ENCODE assay signal across 25 mouse cellular contexts in the genomic region with DNA sequence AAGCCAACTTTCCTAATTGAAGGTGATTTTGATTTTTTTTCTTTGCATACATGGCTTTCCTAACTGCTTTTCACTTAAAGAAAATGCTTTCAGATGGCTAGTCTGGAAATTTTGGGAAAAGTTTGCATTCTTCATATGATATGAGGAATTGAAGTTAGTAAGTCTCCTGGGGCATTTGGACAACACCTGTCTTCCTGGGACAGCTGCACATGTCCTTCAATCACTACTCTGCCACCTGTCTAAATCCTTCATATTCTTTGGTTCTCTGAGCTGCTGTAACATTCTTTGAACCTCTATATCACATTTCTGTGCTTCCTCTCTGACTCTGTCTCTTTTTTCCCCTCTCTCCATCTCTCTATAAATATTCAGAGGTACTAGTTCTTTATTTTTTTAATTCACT.
"Had no signal": no experiment of that assay in that cellular context is flagged by ENCODE, and none has a peak within 500 bp of the region (broad histone marks: within the 10 kb centered on the region; RNA-seq: fewer than 3 reads in every experiment).

No protein-coding gene starts in this region.

- H3K9me3 ChIP-seq: heart, embryonic 10.5 days; heart, embryonic 12.5 days; hindbrain, embryonic 10.5 days; hindbrain, embryonic 13.5 days; hindbrain, embryonic 15.5 days; kidney, embryonic 15.5 days; limb, embryonic 13.5 days; liver, embryonic 13.5 days had no signal

- H3K4me2 ChIP-seq: heart, embryonic 12.5 days; hindbrain, embryonic 13.5 days; hindbrain, embryonic 15.5 days; kidney, embryonic 15.5 days; limb, embryonic 13.5 days; liver, embryonic 11.5 days; liver, embryonic 13.5 days had no signal

- H3K36me3 ChIP-seq: heart, embryonic 10.5 days; heart, embryonic 12.5 days; hindbrain, embryonic 10.5 days; hindbrain, embryonic 13.5 days; hindbrain, embryonic 15.5 days; kidney, embryonic 15.5 days; limb, embryonic 13.5 days; liver, embryonic 13.5 days had no signal

- ATAC-seq: hindbrain, postnatal 0 days; intestine, embryonic 16.5 days had no signal

- H3K4me3 ChIP-seq: heart, embryonic 10.5 days; heart, embryonic 12.5 days; hindbrain, embryonic 10.5 days; hindbrain, embryonic 13.5 days; hindbrain, embryonic 15.5 days; kidney, embryonic 15.5 days; limb, embryonic 13.5 days; liver, embryonic 13.5 days had no signal

- H3K27ac ChIP-seq: heart, embryonic 10.5 days; hindbrain, embryonic 10.5 days; hindbrain, embryonic 13.5 days; hindbrain, embryonic 15.5 days; hindbrain, postnatal 0 days; kidney, embryonic 15.5 days; kidney, postnatal 0 days; limb, embryonic 13.5 days; liver, embryonic 13.5 days had no signal

- H3K27me3 ChIP-seq: heart, embryonic 12.5 days; hindbrain, embryonic 13.5 days; hindbrain, embryonic 15.5 days; kidney, embryonic 15.5 days; limb, embryonic 13.5 days; liver, embryonic 13.5 days had no signal

- DNase-seq: gastrocnemius, postnatal 14 days; gastrocnemius, postnatal 36 days; heart, adult 18-20 months; heart, postnatal 10 days; heart, postnatal 4 days; kidney, adult 11 months; kidney, adult 2 months; kidney, adult 9 months; kidney, postnatal 14 days; kidney, postnatal 36 days; layer of hippocampus, adult 9-11 months; layer of hippocampus, postnatal 36 days; liver; liver, embryonic 13.5 days had no signal

- H3K4me1 ChIP-seq: heart, embryonic 10.5 days; heart, embryonic 12.5 days; hindbrain, embryonic 10.5 days; hindbrain, embryonic 13.5 days; hindbrain, embryonic 15.5 days; kidney, embryonic 15.5 days; limb, embryonic 13.5 days; liver, embryonic 13.5 days had no signal

- H3K9ac ChIP-seq: heart, embryonic 12.5 days; hindbrain, embryonic 13.5 days; hindbrain, embryonic 15.5 days; kidney, embryonic 15.5 days; limb, embryonic 13.5 days; liver, embryonic 13.5 days had no signal
